Mouse (Mus musculus) stomach, postnatal 0 days (tissue): ENCODE data around the gene Gm45062.

ENCODE experiments used
- CTCF ChIP-seq: IDR thresholded peaks from 2 replicates; pipeline ENCODE4 v1.5.1; 2016; ENCODE audit warnings: antibody characterized with exemption, low read depth, mild to moderate bottlenecking, moderate library complexity
- EP300 ChIP-seq: optimal IDR thresholded peaks from 2 replicates; pipeline ENCODE3; 2016; ENCODE audit warnings: antibody characterized with exemption

GRCm38 (mm10) chr6:8630531-8630930 lies 371.3 kb downstream of the Gm45062 start:
- TF ChIP-seq CTCF (no peak), EP300 (no peak)
